Mouse (Mus musculus): ENCODE measurements around the gene Hepacam. TPM values are rescaled to one million over a fixed set of nuclear protein-coding genes. Genes with fewer than 3 reads are reported as not detected.

Hepacam gene
- total and polyA plus RNA-seq, 2 experiments from 2014 or later: 17.2 to 39.8 TPM

GRCm38 (mm10) chr9:37384284-37385182 is 17.4 kb downstream of the Hepacam start:
- Histone ChIP-seq H3K27ac (ENCODE audit: low read depth, low read length) (peak overlapping the region; percentile 62; the same call in 1 of the 2 replicates), H3K9me3 (ENCODE audit: low read length) (no peaks in the 10 kb centered on the region), H3K27me3 (ENCODE audit: insufficient read depth, low read length) (no peaks in the 10 kb centered on the region), H3K9ac (peak overlapping the region; percentile 77), H3K4me1 (ENCODE audit: insufficient read depth) (0 out of 2 replicates have a peak, but pooled peaks cover 6% of the 10 kb centered on the region), H3K4me2 (ENCODE audit: low read depth) (peak overlapping the region; percentile 78), H3K36me3 (ENCODE audit: insufficient read depth) (no peaks in the 10 kb centered on the region), H3K4me3 (ENCODE audit: low read depth, low read length) (peak overlapping the region; percentile 48)
- 7% methylated on average over 53 of the region's 54 CpGs for WGBS
- ATAC-seq (peak; percentile 90), DNase-seq (peak; percentile 67)
- TF ChIP-seq CTCF (IDR thresholded peaks at IDR 0.05; ENCODE audit: low read depth): peak; percentile 54

- H3K4me1 ChIP-seq (ENCODE audit: insufficient read depth): no peaks in the 10 kb centered on the region; the same call in 1 of the 2 replicates
- ATAC-seq (no peak), DNase-seq (no peak)
- H3K27ac ChIP-seq (ENCODE audit: low read depth, low read length): no peak overlapping the region
- H3K9ac ChIP-seq: no peak overlapping the region
- no peak overlapping the region for H3K4me2 ChIP-seq (ENCODE audit: low read depth)
- no peak overlapping the region for H3K4me3 ChIP-seq (ENCODE audit: low read depth, low read length)
- TF ChIP-seq CTCF (IDR thresholded peaks at IDR 0.05; ENCODE audit: low read depth): no peak
- 76% methylated on average over 2 of the region's 2 CpGs for WGBS
- H3K9me3 ChIP-seq (ENCODE audit: low read length): no peaks in the 10 kb centered on the region
- H3K27me3 ChIP-seq (ENCODE audit: insufficient read depth, low read length): no peaks in the 10 kb centered on the region
- H3K36me3 ChIP-seq (ENCODE audit: insufficient read depth): no peaks in the 10 kb centered on the region
These were observed 23.7 kb downstream of the Hepacam start for GRCm38 (mm10) chr9:37390891-37391290.

- Histone ChIP-seq H3K27me3 (ENCODE audit: insufficient read depth, low read length) (no peaks in the 10 kb centered on the region), H3K9me3 (ENCODE audit: low read length) (no peaks in the 10 kb centered on the region), H3K9ac (no peak overlapping the region), H3K36me3 (ENCODE audit: insufficient read depth) (no peaks in the 10 kb centered on the region), H3K4me3 (ENCODE audit: low read depth, low read length) (no peak overlapping the region), H3K4me1 (ENCODE audit: insufficient read depth) (no peaks in the 10 kb centered on the region; the same call in 1 of the 2 replicates), H3K4me2 (ENCODE audit: low read depth) (no peak overlapping the region), H3K27ac (ENCODE audit: low read depth, low read length) (no peak overlapping the region)
- DNase-seq (no peak), ATAC-seq (no peak)
- no peak for TF ChIP-seq CTCF (IDR thresholded peaks at IDR 0.05; ENCODE audit: low read depth)
- WGBS: 49% methylated on average over 2 of the region's 2 CpGs
These were observed 24.9 kb downstream of the Hepacam start for GRCm38 (mm10) chr9:37392071-37392470.

- ATAC-seq: no peak
- TF ChIP-seq CTCF (IDR thresholded peaks at IDR 0.05; ENCODE audit: low read depth): no peak
- 79% methylated on average over 8 of the region's 8 CpGs for WGBS
- H3K4me2 ChIP-seq (ENCODE audit: low read depth): no peak overlapping the region
- H3K4me3 ChIP-seq (ENCODE audit: low read depth, low read length): no peak overlapping the region
- H3K27me3 ChIP-seq (ENCODE audit: insufficient read depth, low read length): no peaks in the 10 kb centered on the region
- no peaks in the 10 kb centered on the region; the same call in 1 of the 2 replicates for H3K4me1 ChIP-seq (ENCODE audit: insufficient read depth)
- no peak overlapping the region for H3K27ac ChIP-seq (ENCODE audit: low read depth, low read length)
- no peaks in the 10 kb centered on the region for H3K36me3 ChIP-seq (ENCODE audit: insufficient read depth)
- H3K9ac ChIP-seq: no peak overlapping the region
- H3K9me3 ChIP-seq (ENCODE audit: low read length): no peaks in the 10 kb centered on the region
- no peak for DNase-seq
These were observed 26.5 kb downstream of the Hepacam start for GRCm38 (mm10) chr9:37393482-37394131.

- H3K36me3 ChIP-seq (ENCODE audit: insufficient read depth): no peaks in the 10 kb centered on the region
- H3K9me3 ChIP-seq (ENCODE audit: low read length): no peaks in the 10 kb centered on the region
- no peak overlapping the region for H3K27ac ChIP-seq (ENCODE audit: low read depth, low read length)
- no peak overlapping the region for H3K9ac ChIP-seq
- H3K4me1 ChIP-seq (ENCODE audit: insufficient read depth): no peaks in the 10 kb centered on the region
- WGBS: 48% methylated on average over 2 of the region's 2 CpGs
- no peaks in the 10 kb centered on the region for H3K27me3 ChIP-seq (ENCODE audit: insufficient read depth, low read length)
- TF ChIP-seq CTCF (IDR thresholded peaks at IDR 0.05; ENCODE audit: low read depth): no peak
- H3K4me2 ChIP-seq (ENCODE audit: low read depth): no peak overlapping the region
- ATAC-seq (no peak), DNase-seq (no peak)
- no peak overlapping the region for H3K4me3 ChIP-seq (ENCODE audit: low read depth, low read length)
These were observed 33.4 kb downstream of the Hepacam start for GRCm38 (mm10) chr9:37400585-37400984.

- no peaks in the 10 kb centered on the region for H3K4me1 ChIP-seq (ENCODE audit: insufficient read depth)
- H3K4me3 ChIP-seq (ENCODE audit: low read depth, low read length): no peak within 1 kb of the TSS
- no peaks in the 10 kb centered on the region for H3K27me3 ChIP-seq (ENCODE audit: insufficient read depth, low read length)
- no peak for DNase-seq
- H3K9me3 ChIP-seq (ENCODE audit: low read length): no peaks in the 10 kb centered on the region
- no peaks in the 10 kb centered on the region for H3K36me3 ChIP-seq (ENCODE audit: insufficient read depth)
- WGBS: 32% methylated on average over 7 of the region's 7 CpGs
- no peak within 1 kb of the TSS for H3K27ac ChIP-seq (ENCODE audit: low read depth, low read length)
- ATAC-seq: no peak
- TF ChIP-seq CTCF (IDR thresholded peaks at IDR 0.05; ENCODE audit: low read depth): no peak
- H3K4me2 ChIP-seq (ENCODE audit: low read depth): no peak within 1 kb of the TSS
- no peak within 1 kb of the TSS for H3K9ac ChIP-seq
These were observed 34.7 kb downstream of the Hepacam start, which contains the start of gene Robo4 for GRCm38 (mm10) chr9:37401802-37402201. Gene Robo4, plus strand, starts transcription at chr9:37401897.

GRCm38 (mm10) chr9:37402501-37402900 is 35.4 kb downstream of the Hepacam start:
- TF ChIP-seq CTCF (IDR thresholded peaks at IDR 0.05; ENCODE audit: low read depth): no peak
- no peaks in the 10 kb centered on the region for H3K4me1 ChIP-seq (ENCODE audit: insufficient read depth)
- H3K9me3 ChIP-seq (ENCODE audit: low read length): no peaks in the 10 kb centered on the region
- no peak overlapping the region for H3K9ac ChIP-seq
- no peaks in the 10 kb centered on the region for H3K36me3 ChIP-seq (ENCODE audit: insufficient read depth)
- 95% methylated on average over 7 of the region's 7 CpGs for WGBS
- DNase-seq (no peak), ATAC-seq (no peak)
- no peak overlapping the region for H3K27ac ChIP-seq (ENCODE audit: low read depth, low read length)
- no peaks in the 10 kb centered on the region for H3K27me3 ChIP-seq (ENCODE audit: insufficient read depth, low read length)
- no peak overlapping the region for H3K4me2 ChIP-seq (ENCODE audit: low read depth)
- no peak overlapping the region for H3K4me3 ChIP-seq (ENCODE audit: low read depth, low read length)
